Comparison of ENCODE assay signal across 16 mouse cellular contexts in genomic region chr10:11145580-11145979, GRCm38 (mm10).
"Had no signal": no experiment of that assay in that cellular context is flagged by ENCODE, and none has a peak within 500 bp of the region (broad histone marks: within the 10 kb centered on the region; RNA-seq: fewer than 3 reads in every experiment).

No protein-coding gene starts in this region.

- H3K4me3 ChIP-seq: neural tube, embryonic 13.5 days; neural tube, embryonic 15.5 days; stomach, embryonic 15.5 days had no signal

- H3K9me3 ChIP-seq: neural tube, embryonic 15.5 days; stomach, embryonic 15.5 days had no signal

- H3K36me3 ChIP-seq: neural tube, embryonic 13.5 days; neural tube, embryonic 15.5 days; stomach, embryonic 15.5 days had no signal

- H3K27me3 ChIP-seq: neural tube, embryonic 13.5 days; neural tube, embryonic 15.5 days; stomach, embryonic 15.5 days had no signal

- DNase-seq: retina, postnatal 1 day; right cerebral cortex, adult 18-20 months; right cerebral cortex, postnatal 14 days; right cerebral cortex, postnatal 25 days; right cerebral cortex, postnatal 4 days; spleen, adult 18-20 months; thymus, adult 18-20 months; thymus, adult 2 months; thymus, postnatal 14 days; thymus, postnatal 25 days; thymus, postnatal 36 days; thymus, postnatal 4 days had no signal

- H3K4me2 ChIP-seq: neural tube, embryonic 13.5 days; neural tube, embryonic 15.5 days; stomach, embryonic 15.5 days had no signal

- H3K9ac ChIP-seq: neural tube, embryonic 13.5 days; neural tube, embryonic 15.5 days; stomach, embryonic 15.5 days had no signal

- H3K27ac ChIP-seq: neural tube, embryonic 13.5 days; neural tube, embryonic 15.5 days; stomach, embryonic 15.5 days; stomach, postnatal 0 days had no signal
